Mouse (Mus musculus): ENCODE data around the gene Pygl. TPM values are rescaled to one million over a fixed set of nuclear protein-coding genes. Genes with fewer than 3 reads are reported as not detected.

The Pygl gene
- polyA plus RNA-seq, 2 experiments, result 18.3 to 23.3 TPM

GRCm38 (mm10) chr12:70249616-70250157 lies 18.4 kb upstream of the Pygl start:
- Histone ChIP-seq H3K4me2 (replicated peaks; ENCODE audit: low read depth, low read length, severe bottlenecking) (no peak overlapping the region), H3K9ac (ENCODE audit: low read depth, low read length, severe bottlenecking) (no peak overlapping the region), H3K4me3 (replicated peaks; ENCODE audit: low read length) (no peak overlapping the region), H3K9me3 (ENCODE audit: control insufficient read depth, low read length) (no peaks in the 10 kb centered on the region), H3K36me3 (ENCODE audit: control insufficient read depth, insufficient read depth, low read length) (no peaks in the 10 kb centered on the region), H3K4me1 (ENCODE audit: control insufficient read depth, insufficient read depth, low read length) (no peaks in the 10 kb centered on the region), H3K27ac (replicated peaks; ENCODE audit: low read depth, low read length) (no peak overlapping the region), H3K27me3 (ENCODE audit: control insufficient read depth, insufficient read depth, low read length) (no peaks in the 10 kb centered on the region)
- 91% methylated on average over 10 of the region's 10 CpGs for WGBS
- ATAC-seq (ENCODE audit: low FRiP score, low read depth), result no peak
- DNase-seq (ENCODE audit: low spot score), result no peak
- TF ChIP-seq POLR2A (IDR thresholded peaks at IDR 0.05; ENCODE audit: borderline replicate concordance, extremely low read depth, insufficient read depth, insufficient read length), result no peak

GRCm38 (mm10) chr12:70247683-70248474 lies 16.6 kb upstream of the Pygl start:
- 52% methylated on average over 15 of the region's 15 CpGs for WGBS
- Histone ChIP-seq H3K27me3 (ENCODE audit: control insufficient read depth, insufficient read depth, low read length) (no peaks in the 10 kb centered on the region), H3K4me2 (replicated peaks; ENCODE audit: low read depth, low read length, severe bottlenecking) (no peak overlapping the region), H3K27ac (replicated peaks; ENCODE audit: low read depth, low read length) (no peak overlapping the region), H3K4me3 (replicated peaks; ENCODE audit: low read length) (no peak overlapping the region), H3K9me3 (ENCODE audit: control insufficient read depth, low read length) (no peaks in the 10 kb centered on the region), H3K36me3 (ENCODE audit: control insufficient read depth, insufficient read depth, low read length) (no peaks in the 10 kb centered on the region), H3K4me1 (ENCODE audit: control insufficient read depth, insufficient read depth, low read length) (no peaks in the 10 kb centered on the region), H3K9ac (ENCODE audit: low read depth, low read length, severe bottlenecking) (no peak overlapping the region)
- no peak for DNase-seq (ENCODE audit: low spot score)
- no peak for ATAC-seq (ENCODE audit: low FRiP score, low read depth)
- no peak for TF ChIP-seq POLR2A (IDR thresholded peaks at IDR 0.05; ENCODE audit: borderline replicate concordance, extremely low read depth, insufficient read depth, insufficient read length)

- WGBS, result 79% methylated on average over 7 of the region's 7 CpGs
- no peak for DNase-seq (ENCODE audit: low spot score)
Observed at GRCm38 (mm10) chr12:70242550-70242949, 11.3 kb upstream of the Pygl start.

GRCm38 (mm10) chr12:70239741-70240140 lies 8.5 kb upstream of the Pygl start:
- DNase-seq (ENCODE audit: low spot score) (no peak), ATAC-seq (ENCODE audit: low FRiP score, low read depth) (no peak)
- TF ChIP-seq POLR2A (IDR thresholded peaks at IDR 0.05; ENCODE audit: borderline replicate concordance, extremely low read depth, insufficient read depth, insufficient read length), result no peak
- no peaks in the 10 kb centered on the region for H3K36me3 ChIP-seq (ENCODE audit: control insufficient read depth, insufficient read depth, low read length)
- H3K9me3 ChIP-seq (ENCODE audit: control insufficient read depth, low read length), result no peaks in the 10 kb centered on the region
- peaks cover 4% of the 10 kb centered on the region; the same call in 1 of the 2 replicates for H3K4me1 ChIP-seq (ENCODE audit: control insufficient read depth, insufficient read depth, low read length)
- no peak overlapping the region for H3K4me3 ChIP-seq (replicated peaks; ENCODE audit: low read length)
- H3K9ac ChIP-seq (ENCODE audit: low read depth, low read length, severe bottlenecking), result no peak overlapping the region
- WGBS, result 84% methylated on average over 5 of the region's 5 CpGs
- H3K27me3 ChIP-seq (ENCODE audit: control insufficient read depth, insufficient read depth, low read length), result no peaks in the 10 kb centered on the region
- no peak overlapping the region for H3K4me2 ChIP-seq (replicated peaks; ENCODE audit: low read depth, low read length, severe bottlenecking)
- H3K27ac ChIP-seq (replicated peaks; ENCODE audit: low read depth, low read length), result no peak overlapping the region

More at GRCm38 (mm10) chr12:70242550-70242949, 11.3 kb upstream of the Pygl start:
- Histone ChIP-seq H3K9ac (ENCODE audit: low read depth, low read length, severe bottlenecking) (no peak overlapping the region), H3K4me3 (replicated peaks; ENCODE audit: low read length) (no peak overlapping the region), H3K27me3 (ENCODE audit: control insufficient read depth, insufficient read depth, low read length) (no peaks in the 10 kb centered on the region), H3K27ac (replicated peaks; ENCODE audit: low read depth, low read length) (no peak overlapping the region), H3K9me3 (ENCODE audit: control insufficient read depth, low read length) (no peaks in the 10 kb centered on the region), H3K4me1 (ENCODE audit: control insufficient read depth, insufficient read depth, low read length) (no peaks in the 10 kb centered on the region), H3K36me3 (ENCODE audit: control insufficient read depth, insufficient read depth, low read length) (no peaks in the 10 kb centered on the region), H3K4me2 (replicated peaks; ENCODE audit: low read depth, low read length, severe bottlenecking) (no peak overlapping the region)
- TF ChIP-seq POLR2A (IDR thresholded peaks at IDR 0.05; ENCODE audit: borderline replicate concordance, extremely low read depth, insufficient read depth, insufficient read length), result no peak
- no peak for ATAC-seq (ENCODE audit: low FRiP score, low read depth)

GRCm38 (mm10) chr12:70238604-70239003 lies 7.3 kb upstream of the Pygl start:
- H3K27me3 ChIP-seq (ENCODE audit: control insufficient read depth, insufficient read depth, low read length), result no peaks in the 10 kb centered on the region
- H3K4me2 ChIP-seq (replicated peaks; ENCODE audit: low read depth, low read length, severe bottlenecking), result no peak overlapping the region
- H3K9me3 ChIP-seq (ENCODE audit: control insufficient read depth, low read length), result no peaks in the 10 kb centered on the region
- no peak for TF ChIP-seq POLR2A (IDR thresholded peaks at IDR 0.05; ENCODE audit: borderline replicate concordance, extremely low read depth, insufficient read depth, insufficient read length)
- 38% methylated on average over 8 of the region's 8 CpGs for WGBS
- DNase-seq (ENCODE audit: low spot score) (no peak), ATAC-seq (ENCODE audit: low FRiP score, low read depth) (no peak)
- H3K36me3 ChIP-seq (ENCODE audit: control insufficient read depth, insufficient read depth, low read length), result no peaks in the 10 kb centered on the region
- no peak overlapping the region for H3K9ac ChIP-seq (ENCODE audit: low read depth, low read length, severe bottlenecking)
- H3K4me1 ChIP-seq (ENCODE audit: control insufficient read depth, insufficient read depth, low read length), result peaks cover 5% of the 10 kb centered on the region; the same call in 1 of the 2 replicates
- no peak overlapping the region for H3K27ac ChIP-seq (replicated peaks; ENCODE audit: low read depth, low read length)
- H3K4me3 ChIP-seq (replicated peaks; ENCODE audit: low read length), result no peak overlapping the region
